Comparison of ENCODE assay signal across 9 mouse cellular contexts in the genomic region with DNA sequence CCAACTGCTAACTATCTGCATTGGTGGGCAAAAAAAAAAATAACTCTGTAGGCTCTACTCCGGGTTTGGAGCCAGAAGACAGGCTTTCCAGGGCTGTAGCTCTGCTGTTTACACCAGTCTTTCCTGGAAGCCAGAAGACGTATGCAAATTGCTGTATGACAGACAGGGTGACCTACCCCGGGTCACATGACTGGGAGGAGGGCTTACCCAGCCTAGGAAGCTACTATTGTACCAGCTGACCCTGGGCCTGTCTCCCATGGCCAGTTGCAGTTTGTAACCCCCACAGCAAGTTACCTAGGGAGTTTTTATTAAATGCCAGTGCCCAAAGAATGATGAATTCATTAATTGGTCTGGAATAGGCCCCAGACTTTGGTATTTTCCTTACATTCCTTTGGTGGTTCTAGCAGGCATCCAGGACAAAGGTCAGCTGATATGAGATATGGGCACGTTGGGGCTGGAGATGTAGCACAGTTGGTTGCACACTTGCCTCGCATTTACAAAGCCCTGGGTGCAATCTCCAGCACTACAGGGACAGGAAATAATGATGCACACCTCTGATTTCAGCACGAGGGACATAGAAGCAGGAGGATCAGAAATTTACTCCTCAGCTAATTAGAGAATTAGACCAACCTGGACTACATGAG. TPM values are rescaled to one million over a fixed set of nuclear protein-coding genes. Genes with fewer than 3 reads are reported as not detected.
DNase-seq lines count a peak whose midpoint lies in the region; ATAC-seq and TF ChIP-seq lines count a peak whose summit lies in the region.
"Had no signal": no experiment of that assay in that cellular context is flagged by ENCODE, and none has a peak within 500 bp of the region (broad histone marks: within the 10 kb centered on the region; RNA-seq: fewer than 3 reads in every experiment).

No protein-coding gene starts in this region.

- TF ChIP-seq EP300 in CH12.LX (IDR thresholded peaks at IDR 0.05; ENCODE audit: low read length) = no peak

- H3K9ac ChIP-seq in hindbrain, embryonic 14.5 days = no peak overlapping the region
- H3K9ac ChIP-seq in hindbrain, embryonic 12.5 days = no peak overlapping the region
- no peak overlapping the region for H3K9ac ChIP-seq in CH12.LX (ENCODE audit: insufficient read depth, low read depth)
- no peak overlapping the region for H3K9ac ChIP-seq in forebrain, embryonic 12.5 days

- peaks cover 42% of the 10 kb centered on the region for H3K4me1 ChIP-seq in hindbrain, embryonic 14.5 days (replicated peaks; ENCODE audit: control insufficient read depth, insufficient read depth, low read length)
- H3K4me1 ChIP-seq in hindbrain, embryonic 12.5 days = peaks cover 37% of the 10 kb centered on the region
- H3K4me1 ChIP-seq in CH12.LX (ENCODE audit: control insufficient read depth in 1 of 2, insufficient read depth in 2 of 2) = peaks cover 0 to 22% of the 10 kb centered on the region in 2 experiments; a peak in 1 of 4 replicates
- peaks cover 21% of the 10 kb centered on the region for H3K4me1 ChIP-seq in forebrain, embryonic 12.5 days

- H3K27me3 ChIP-seq in hindbrain, embryonic 14.5 days (ENCODE audit: control insufficient read depth, insufficient read depth, low read length) = no peaks in the 10 kb centered on the region
- H3K27me3 ChIP-seq in hindbrain, embryonic 12.5 days = no peaks in the 10 kb centered on the region
- no peaks in the 10 kb centered on the region for H3K27me3 ChIP-seq in CH12.LX (replicated peaks)
- no peaks in the 10 kb centered on the region for H3K27me3 ChIP-seq in forebrain, embryonic 12.5 days

- TF ChIP-seq CTCF in CH12.LX (conservative IDR thresholded peaks at IDR 0.05 in 1 of 2, IDR thresholded peaks at IDR 0.05 in 1 of 2; ENCODE audit: low read depth in 2 of 2, low read length in 2 of 2) = no peak

- in situ Hi-C loops in CH12.LX (cut with MboI; ENCODE audit: low pct_ligation_motif_present, low pct_unique_long_range_greater_than_20kb, low sequenced_read_pairs) = no loop called here

- DNase-seq in hindbrain, embryonic 14.5 days (ENCODE audit: low spot score) = no peak
- DNase-seq in CH12.LX (ENCODE audit: extremely low read depth) (peak; percentile 52), adipocyte (ENCODE audit: low spot score) (peak; percentile 20)
- DNase-seq in lung, postnatal 10 days = peak; percentile 62
- no peak for DNase-seq in right cerebral cortex, postnatal 25 days
- no peak for DNase-seq in cerebellum, adult 9-10 months

- dilution Hi-C loops in CH12.LX (cut with MboI; ENCODE audit: extremely low pct_ligation_motif_present, extremely low pct_unique_long_range_greater_than_20kb, low sequenced_read_pairs) = no loop called here

- ATAC-seq in hindbrain, embryonic 14.5 days (ENCODE audit: low FRiP score) = no peak
- no peak for ATAC-seq in hindbrain, embryonic 12.5 days (ENCODE audit: low FRiP score)
- no peak for ATAC-seq in forebrain, embryonic 12.5 days (ENCODE audit: low FRiP score)

- H3K4me3 ChIP-seq in hindbrain, embryonic 14.5 days (replicated peaks; ENCODE audit: low read length) = no peak overlapping the region
- no peak overlapping the region for H3K4me3 ChIP-seq in hindbrain, embryonic 12.5 days
- no peak overlapping the region for H3K4me3 ChIP-seq in CH12.LX (replicated peaks in 1 of 3; ENCODE audit: low read depth in 2 of 3, low read length in 2 of 3, poor library complexity in 1 of 3)
- no peak overlapping the region for H3K4me3 ChIP-seq in forebrain, embryonic 12.5 days (replicated peaks)
- H3K4me3 ChIP-seq: erythroblast, embryonic 14.5 days had no signal

- 62% methylated on average over 6 of the region's 6 CpGs for WGBS in hindbrain, embryonic 14.5 days
- 78% methylated on average over 6 of the region's 6 CpGs for WGBS in hindbrain, embryonic 12.5 days
- 79% methylated on average over 6 of the region's 6 CpGs for WGBS in forebrain, embryonic 12.5 days

- no peaks in the 10 kb centered on the region for H3K9me3 ChIP-seq in hindbrain, embryonic 14.5 days (ENCODE audit: control insufficient read depth, low read length)
- no peaks in the 10 kb centered on the region for H3K9me3 ChIP-seq in hindbrain, embryonic 12.5 days (replicated peaks)
- no peaks in the 10 kb centered on the region for H3K9me3 ChIP-seq in CH12.LX (replicated peaks; ENCODE audit: low read length)
- no peaks in the 10 kb centered on the region for H3K9me3 ChIP-seq in forebrain, embryonic 12.5 days

- no peak for TF ChIP-seq RAD21 in CH12.LX (IDR thresholded peaks at IDR 0.05; ENCODE audit: low read depth, low read length)

- TF ChIP-seq POLR2A in CH12.LX (IDR thresholded peaks at IDR 0.05; ENCODE audit: low read depth, low read length) = no peak

- H3K79me2 ChIP-seq in CH12.LX (replicated peaks; ENCODE audit: control insufficient read depth, extremely low read depth, insufficient read depth, poor library complexity, severe bottlenecking) = no peaks in the 10 kb centered on the region

- H3K4me2 ChIP-seq in hindbrain, embryonic 14.5 days (replicated peaks) = no peak overlapping the region
- no peak overlapping the region for H3K4me2 ChIP-seq in hindbrain, embryonic 12.5 days (replicated peaks)
- H3K4me2 ChIP-seq in CH12.LX (ENCODE audit: insufficient read depth, low read depth, poor library complexity, severe bottlenecking) = no peak overlapping the region
- H3K4me2 ChIP-seq in forebrain, embryonic 12.5 days = no peak overlapping the region

- peak overlapping the region; percentile 20; the same call in 1 of the 2 replicates for H3K27ac ChIP-seq in hindbrain, embryonic 14.5 days
- no peak overlapping the region for H3K27ac ChIP-seq in hindbrain, embryonic 12.5 days
- no peak overlapping the region for H3K27ac ChIP-seq in CH12.LX (ENCODE audit: insufficient read depth, low read depth)
- no peak overlapping the region for H3K27ac ChIP-seq in forebrain, embryonic 12.5 days

- H3K36me3 ChIP-seq in hindbrain, embryonic 14.5 days (replicated peaks; ENCODE audit: control insufficient read depth, insufficient read depth) = peaks cover 33% of the 10 kb centered on the region
- peaks cover 16% of the 10 kb centered on the region for H3K36me3 ChIP-seq in hindbrain, embryonic 12.5 days
- H3K36me3 ChIP-seq in CH12.LX (replicated peaks in 1 of 2; ENCODE audit: control insufficient read depth in 1 of 2, insufficient read depth in 1 of 2, low read length in 1 of 2) = peaks cover 55 to 94% of the 10 kb centered on the region in 2 experiments
- H3K36me3 ChIP-seq in forebrain, embryonic 12.5 days (replicated peaks) = peaks cover 25% of the 10 kb centered on the region

TF ChIP-seq in CH12.LX, 34 proteins besides CTCF, POLR2A, EP300 and RAD21:
- TF ChIP-seq PAX5 (IDR thresholded peaks at IDR 0.05; ENCODE audit: low read length) (no peak), USF2 (conservative IDR thresholded peaks at IDR 0.05; ENCODE audit: low read depth, low read length) (peak; percentile 69), BHLHE40 (IDR thresholded peaks at IDR 0.05; ENCODE audit: low read depth, low read length) (peak; percentile 60), MAX (IDR thresholded peaks at IDR 0.05; ENCODE audit: low read length) (peak; percentile 47; the same call in 1 of the 2 replicates), HCFC1 (IDR thresholded peaks at IDR 0.05; ENCODE audit: low read depth, low read length) (no peak), SIN3A (IDR thresholded peaks at IDR 0.05; ENCODE audit: low read length) (peak; percentile 52; the same call in 1 of the 2 replicates), MXI1 (IDR thresholded peaks at IDR 0.05; ENCODE audit: low read depth, low read length) (no peak), ELF1 (IDR thresholded peaks at IDR 0.05; ENCODE audit: low read depth, low read length) (peak; percentile 46; the same call in 1 of the 2 replicates), GABPA (IDR thresholded peaks at IDR 0.05; ENCODE audit: insufficient replicate concordance, low read depth, low read length) (no peak), SMC3 (IDR thresholded peaks at IDR 0.05; ENCODE audit: low read depth, low read length) (no peak), ZNF384 (IDR thresholded peaks at IDR 0.05; ENCODE audit: low read depth, low read length) (no peak), USF1 (IDR thresholded peaks at IDR 0.05; ENCODE audit: low read depth, low read length) (peak; percentile 82), TCF12 (IDR thresholded peaks at IDR 0.05; ENCODE audit: low read depth, low read length) (no peak), MAZ (IDR thresholded peaks at IDR 0.05; ENCODE audit: low read depth, low read length) (no peak), ETS1 (conservative IDR thresholded peaks at IDR 0.05; ENCODE audit: low read depth, low read length) (0 out of 2 replicates have a peak, but pooled peaks have one; percentile 15), RCOR1 (conservative IDR thresholded peaks at IDR 0.05; ENCODE audit: low read depth, low read length) (no peak), JUND (conservative IDR thresholded peaks at IDR 0.05; ENCODE audit: low read depth, low read length) (no peak), POLR2AphosphoS2 (IDR thresholded peaks at IDR 0.05; ENCODE audit: low read depth, low read length) (no peak), CHD2 (IDR thresholded peaks at IDR 0.05; ENCODE audit: low read length) (no peak), NELFE (IDR thresholded peaks at IDR 0.05; ENCODE audit: low read depth, low read length) (no peak)

RNA-seq across cellular contexts. Expression of gene Zfp827, which starts 52.0 kb away (rescaled TPM):
- polyA plus RNA-seq in hindbrain, embryonic 14.5 days (2014; fragmentation: Nextera tagmentation; extraction: Ambion mirVana) = 15.5 and 15.6 TPM in 2 replicates
- polyA plus RNA-seq in hindbrain, embryonic 12.5 days (2016; fragmentation: Nextera tagmentation; extraction: Ambion mirVana) = 14.2 and 15.2 TPM in 2 replicates
- total RNA-seq in CH12.LX (2012; rRNA removed) = 6.8 and 7.8 TPM in 2 replicates
- total RNA-seq in CH12.LX (2014; rRNA removed) = 4.3 and 4.5 TPM in 2 replicates
- polyA plus RNA-seq in CH12.LX (2012; ENCODE audit: insufficient read length, low read depth) = 9.0 and 11.1 TPM in 2 replicates
- 13.0 and 13.2 TPM in 2 replicates for polyA plus RNA-seq in forebrain, embryonic 12.5 days (2016; fragmentation: Nextera tagmentation; extraction: Ambion mirVana)

Comparison
In these comparisons a context has a peak if more than half of its experiments do, and no peak if none do; other contexts are left out.
1. DNase-seq: peak in CH12.LX (single experiment), adipocyte (single experiment) and lung, postnatal 10 days (single experiment); none in hindbrain, embryonic 14.5 days (single experiment), right cerebral cortex, postnatal 25 days (single experiment) and cerebellum, adult 9-10 months (single experiment).